Mouse (Mus musculus): Measurements from ENCODE around the gene Tpbg.
A peak's percentile ranks its signal among the peaks of the same experiment; 100 is the strongest.
"Not testable (repeated sequence)": the region's sequence is repeated elsewhere in the genome, so short reads cannot be mapped to it uniquely, and the experiment has no call there.

The Tpbg gene

GRCm38 (mm10) chr9:85842351-85843011 is at the start of gene Tpbg:
TSS of gene Tpbg (plus strand) at chr9:85842380.
- DNase-seq = peak; percentile 20

GRCm38 (mm10) chr9:85801986-85802385 is 40.2 kb upstream of the Tpbg start:
- not testable (repeated sequence) for DNase-seq

GRCm38 (mm10) chr9:85802563-85802962 is 39.6 kb upstream of the Tpbg start:
- DNase-seq = no peak

- DNase-seq = no peak
Observed at GRCm38 (mm10) chr9:85806411-85806810, 35.8 kb upstream of the Tpbg start.

- DNase-seq = no peak
Observed at GRCm38 (mm10) chr9:85809246-85809645, 32.9 kb upstream of the Tpbg start.

- no peak for DNase-seq
Observed at GRCm38 (mm10) chr9:85820829-85821228, 21.4 kb upstream of the Tpbg start.

- DNase-seq = no peak
Observed at GRCm38 (mm10) chr9:85835521-85836425, 6.4 kb upstream of the Tpbg start.

- DNase-seq = no peak
Observed at GRCm38 (mm10) chr9:85839626-85840025, 2.6 kb upstream of the Tpbg start.

GRCm38 (mm10) chr9:85841891-85842290 is 289 bp upstream of the Tpbg start:
- DNase-seq = peak; percentile 11

GRCm38 (mm10) chr9:85843031-85843890 is 1.1 kb downstream of the Tpbg start:
- DNase-seq = peak; percentile 14

GRCm38 (mm10) chr9:85843891-85844646 is 1.9 kb downstream of the Tpbg start:
- DNase-seq = peak; percentile 32

- no peak for DNase-seq
Observed at GRCm38 (mm10) chr9:85844647-85844983, 2.4 kb downstream of the Tpbg start.

GRCm38 (mm10) chr9:85846186-85846585 is 4.0 kb downstream of the Tpbg start:
- DNase-seq = no peak

GRCm38 (mm10) chr9:85854780-85855179 is 12.6 kb downstream of the Tpbg start:
- no peak for DNase-seq

GRCm38 (mm10) chr9:85856511-85856910 is 14.3 kb downstream of the Tpbg start:
- no peak for DNase-seq

- DNase-seq = no peak
Observed at GRCm38 (mm10) chr9:85861065-85861464, 18.9 kb downstream of the Tpbg start.

- no peak for DNase-seq
Observed at GRCm38 (mm10) chr9:85862562-85862961, 20.4 kb downstream of the Tpbg start.

GRCm38 (mm10) chr9:85872908-85873307 is 30.7 kb downstream of the Tpbg start:
- DNase-seq = no peak

GRCm38 (mm10) chr9:85893681-85894080 is 51.5 kb downstream of the Tpbg start:
- no peak for DNase-seq

Measured in thymus, postnatal 4 days (tissue).